Mouse (Mus musculus) lung, postnatal 0 days (tissue): ENCODE results near the gene Rnf43. TPM values are rescaled to one million over a fixed set of nuclear protein-coding genes. Genes with fewer than 3 reads are reported as not detected.

Experiments
- ATAC-seq: fragments of 200-750 bp; cut with Nextera tagmentation; 2 replicates; pipeline ENCODE4 v1.8.0; 2017; ENCODE audit warnings: moderate library complexity
- DNase-seq: peaks from one replicate; pipeline ENCODE4 v3.0.0-alpha.2; 2016; ENCODE audit warnings: low spot score
- H3K27ac ChIP-seq: fragments of 300-500 bp; sonication (generic); 2 replicates; pipeline ENCODE4 v1.5.1; 2014; ENCODE audit warnings: antibody characterized with exemption, mild to moderate bottlenecking, low read length, mixed read lengths
- H3K27me3 ChIP-seq: fragments of 300-500 bp; sonication (generic); replicated peaks from 2 replicates; pipeline ENCODE4 v1.6.1; 2014; ENCODE audit warnings: low read length, mixed read lengths; ENCODE audit not compliant: insufficient read depth
- H3K36me3 ChIP-seq: fragments of 300-500 bp; sonication (generic); 2 replicates; pipeline ENCODE4 v1.6.1; 2014; ENCODE audit warnings: low read length, mixed read lengths; ENCODE audit not compliant: insufficient read depth
- H3K4me1 ChIP-seq: fragments of 300-500 bp; sonication (generic); 2 replicates; pipeline ENCODE4 v1.6.1; 2014; ENCODE audit warnings: antibody characterized with exemption, low read depth, low read length, mixed read lengths; ENCODE audit not compliant: insufficient read depth
- H3K4me2 ChIP-seq: fragments of 300-500 bp; sonication (generic); replicated peaks from 2 replicates; pipeline ENCODE4 v1.6.1; 2014; ENCODE audit warnings: low read depth, mild to moderate bottlenecking, low read length, moderate library complexity, mixed read lengths
- H3K4me3 ChIP-seq: fragments of 300-500 bp; sonication (generic); 2 replicates; pipeline ENCODE4 v1.5.1; 2014; ENCODE audit warnings: low read depth, low read length
- H3K9ac ChIP-seq: fragments of 300-500 bp; sonication (generic); replicated peaks from 2 replicates; pipeline ENCODE4 v1.6.1; 2014; ENCODE audit warnings: low read depth, mild to moderate bottlenecking
- H3K9me3 ChIP-seq: fragments of 300-500 bp; sonication (generic); 2 replicates; pipeline ENCODE4 v1.6.1; 2016; ENCODE audit warnings: low read length, mixed read lengths
- CTCF ChIP-seq: IDR thresholded peaks from 2 replicates; pipeline ENCODE4 v1.5.1; 2016; ENCODE audit warnings: antibody characterized with exemption, mild to moderate bottlenecking
- EP300 ChIP-seq: IDR thresholded peaks from 2 replicates; pipeline ENCODE4 v1.6.1; 2016; ENCODE audit warnings: antibody characterized with exemption, mild to moderate bottlenecking, control low read depth
- WGBS: fragments of 180-500 bp; shearing (Covaris S2); extraction: QIAGEN DNeasy Blood & Tissue Kit; methylation state at CpG from one replicate; pipeline ENCODE4 v1.1.7; 2014; 5-methylcytosine and 5-hydroxymethylcytosine counted together
- polyA plus RNA-seq: library from polyadenylated mRNA; unstranded; fragments of >200 nt; fragmentation: Nextera tagmentation; extraction: Ambion mirVana; gene quantifications from 2 replicates; pipeline ENCODE4 v1.2.1, GENCODE M21; 2015

Gene Rnf43
- polyA plus RNA-seq, 1 experiment from 2014 or later: 4.6 TPM

GRCm38 (mm10) chr11:87749192-87750042 lies 86.9 kb downstream of the Rnf43 start:
- TF ChIP-seq EP300 (no peak), CTCF (no peak)
- Histone ChIP-seq H3K4me3 (no peak overlapping the region), H3K4me1 (no peaks in the 10 kb centered on the region), H3K27ac (peak overlapping the region; percentile 49), H3K36me3 (peaks cover 5% of the 10 kb centered on the region; the same call in 1 of the 2 replicates), H3K27me3 (no peaks in the 10 kb centered on the region), H3K9ac (no peak overlapping the region), H3K9me3 (no peaks in the 10 kb centered on the region), H3K4me2 (peak overlapping the region; percentile 38; the same call in 1 of the 2 replicates)
- DNase-seq (peak; percentile 66), ATAC-seq (peak; percentile 78)
- WGBS: 33% methylated on average over 18 of the region's 18 CpGs

DNA sequence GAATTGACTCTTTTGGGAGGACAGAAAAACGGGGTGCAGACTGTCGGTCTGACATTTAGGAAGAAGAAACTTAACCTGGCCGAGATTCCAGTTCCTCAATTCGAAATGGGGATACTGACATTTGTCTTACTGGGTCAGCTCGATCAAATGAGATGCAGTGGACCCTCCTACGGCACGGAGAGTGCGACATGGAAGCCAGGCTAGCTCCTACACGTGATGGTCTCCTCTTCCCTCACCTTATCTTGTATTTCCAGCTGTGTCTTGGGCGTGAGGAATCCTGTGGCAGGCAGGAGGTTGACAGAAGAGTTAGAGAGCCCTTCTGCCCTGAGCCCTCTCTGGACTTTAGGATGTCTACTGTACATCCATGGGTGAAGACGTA lies 87.5 kb downstream of the Rnf43 start:
- Histone ChIP-seq H3K9me3 (no peaks in the 10 kb centered on the region), H3K27ac (peak overlapping the region; percentile 47; the same call in 1 of the 2 replicates), H3K9ac (no peak overlapping the region), H3K36me3 (no peaks in the 10 kb centered on the region), H3K4me1 (no peaks in the 10 kb centered on the region), H3K4me2 (no peak overlapping the region), H3K27me3 (no peaks in the 10 kb centered on the region), H3K4me3 (no peak overlapping the region)
- 66% methylated on average over 11 of the region's 11 CpGs for WGBS
- ATAC-seq (no peak), DNase-seq (no peak)
- TF ChIP-seq EP300: no peak
- no peak for TF ChIP-seq CTCF

- 0 out of 2 replicates have a peak overlapping the region, but pooled peaks have one; percentile 32 for H3K27ac ChIP-seq
- 0 out of 2 replicates have a peak overlapping the region, but pooled peaks have one; percentile 5 for H3K4me2 ChIP-seq
- H3K9ac ChIP-seq: no peak overlapping the region
- H3K27me3 ChIP-seq: no peaks in the 10 kb centered on the region
- ATAC-seq (no peak), DNase-seq (no peak)
- no peaks in the 10 kb centered on the region for H3K9me3 ChIP-seq
- no peaks in the 10 kb centered on the region for H3K4me1 ChIP-seq
- no peak overlapping the region for H3K4me3 ChIP-seq
- 54% methylated on average over 3 of the region's 3 CpGs for WGBS
- no peak for TF ChIP-seq CTCF
- H3K36me3 ChIP-seq: no peaks in the 10 kb centered on the region
Measured at GRCm38 (mm10) chr11:87750521-87750920, 88.0 kb downstream of the Rnf43 start.

- TF ChIP-seq EP300 (no peak), CTCF (no peak)
- Histone ChIP-seq H3K9ac (no peak overlapping the region), H3K4me1 (no peaks in the 10 kb centered on the region), H3K27ac (peak overlapping the region; percentile 54; the same call in 1 of the 2 replicates), H3K4me3 (no peak overlapping the region), H3K9me3 (no peaks in the 10 kb centered on the region), H3K27me3 (no peaks in the 10 kb centered on the region), H3K4me2 (peak overlapping the region; percentile 5; the same call in 1 of the 2 replicates), H3K36me3 (no peaks in the 10 kb centered on the region)
- ATAC-seq (no peak), DNase-seq (no peak)
- 76% methylated on average over 8 of the region's 8 CpGs for WGBS
Measured at GRCm38 (mm10) chr11:87751031-87751430, 88.5 kb downstream of the Rnf43 start.

GRCm38 (mm10) chr11:87751491-87751966 lies 89.0 kb downstream of the Rnf43 start:
- no peaks in the 10 kb centered on the region for H3K36me3 ChIP-seq
- H3K9me3 ChIP-seq: no peaks in the 10 kb centered on the region
- H3K27me3 ChIP-seq: no peaks in the 10 kb centered on the region
- H3K4me2 ChIP-seq: no peak overlapping the region; the same call in 1 of the 2 replicates
- H3K4me1 ChIP-seq: no peaks in the 10 kb centered on the region
- H3K4me3 ChIP-seq: no peak overlapping the region
- peak overlapping the region; percentile 54; the same call in 1 of the 2 replicates for H3K27ac ChIP-seq
- DNase-seq (peak; percentile 30), ATAC-seq (no peak)
- TF ChIP-seq CTCF: no peak
- no peak for TF ChIP-seq EP300
- WGBS: 38% methylated on average over 4 of the region's 4 CpGs
- H3K9ac ChIP-seq: no peak overlapping the region

GRCm38 (mm10) chr11:87752307-87752706 lies 89.8 kb downstream of the Rnf43 start:
- no peak for ATAC-seq
- no peak overlapping the region for H3K4me3 ChIP-seq
- DNase-seq: no peak
- TF ChIP-seq EP300 (no peak), CTCF (no peak)
- 91% methylated on average over 1 of the region's 1 CpGs for WGBS
- no peaks in the 10 kb centered on the region for H3K36me3 ChIP-seq
- no peaks in the 10 kb centered on the region for H3K27me3 ChIP-seq
- H3K4me2 ChIP-seq: no peak overlapping the region
- no peak overlapping the region for H3K27ac ChIP-seq
- H3K4me1 ChIP-seq: no peaks in the 10 kb centered on the region
- no peaks in the 10 kb centered on the region for H3K9me3 ChIP-seq
- no peak overlapping the region for H3K9ac ChIP-seq
